Mouse (Mus musculus): ENCODE data around the gene Tgfbr3.

- no peak for TF ChIP-seq CTCF (IDR thresholded peaks at IDR 0.05; ENCODE audit: extremely low read depth, insufficient read depth, low read length)
- no peak for TF ChIP-seq POLR2A (IDR thresholded peaks at IDR 0.05; ENCODE audit: extremely low read depth, insufficient read depth, low read length)
These were observed 122.6 kb downstream of the Tgfbr3 start for GRCm38 (mm10) chr5:107166659-107167370.
